Comparison of ENCODE assay signal across 10 mouse cellular contexts in the genomic region with DNA sequence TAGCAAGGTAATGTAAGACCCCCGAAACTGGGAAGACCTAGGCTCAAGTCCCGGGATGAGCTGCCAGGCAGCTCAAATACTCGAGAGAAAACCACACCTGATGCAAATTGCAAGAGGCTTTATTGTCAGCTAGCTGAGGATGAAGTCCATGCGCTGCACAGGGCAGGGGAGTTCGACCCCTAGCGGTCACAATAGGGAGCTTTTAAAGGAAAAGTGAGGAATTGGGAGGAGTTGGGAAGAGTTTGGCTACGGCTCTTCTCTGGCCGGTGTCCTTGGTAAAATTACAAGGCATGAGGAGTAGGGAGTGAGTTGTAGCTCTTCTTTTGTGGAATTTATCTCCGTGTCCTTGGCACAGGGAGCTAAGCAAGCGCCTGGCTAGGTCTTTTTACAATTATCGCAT. TPM values are rescaled to one million over a fixed set of nuclear protein-coding genes. Genes with fewer than 3 reads are reported as not detected.
DNase-seq lines count a peak whose midpoint lies in the region; ATAC-seq and TF ChIP-seq lines count a peak whose summit lies in the region.
"Had no signal": no experiment of that assay in that cellular context is flagged by ENCODE, and none has a peak within 500 bp of the region (broad histone marks: within the 10 kb centered on the region; RNA-seq: fewer than 3 reads in every experiment).

No protein-coding gene starts in this region.

- WGBS in midbrain, postnatal 0 days, result 50% methylated on average over 11 of the region's 11 CpGs
- WGBS in midbrain, embryonic 11.5 days, result 44% methylated on average over 11 of the region's 11 CpGs
- WGBS in stomach, postnatal 0 days, result 44% methylated on average over 11 of the region's 11 CpGs

- DNase-seq in cerebellum, postnatal 14 days, result peak; percentile 25 to 49
- no peak for DNase-seq in cerebellum, adult 9-10 months
- DNase-seq in midbrain, postnatal 0 days (ENCODE audit: low spot score), result no peak
- DNase-seq in midbrain, embryonic 11.5 days (ENCODE audit: low spot score, missing footprints), result no peak
- peak; percentile 9 to 11 for DNase-seq in heart, postnatal 36 days
- no peak for DNase-seq in stomach, postnatal 0 days (ENCODE audit: low spot score)
- DNase-seq in spleen, postnatal 14 days (ENCODE audit: low spot score in 2 of 2), result no peak
- DNase-seq in layer of hippocampus, adult 9-10 months (ENCODE audit: low spot score), result no peak

- no peak overlapping the region for H3K4me2 ChIP-seq in midbrain, postnatal 0 days (ENCODE audit: low read depth, low read length, poor library complexity, severe bottlenecking)
- H3K4me2 ChIP-seq in midbrain, embryonic 11.5 days, result no peak overlapping the region
- H3K4me2 ChIP-seq in stomach, postnatal 0 days (replicated peaks; ENCODE audit: low read depth), result no peak overlapping the region

- no peaks in the 10 kb centered on the region for H3K36me3 ChIP-seq in midbrain, postnatal 0 days (ENCODE audit: insufficient read depth, low read length)
- no peaks in the 10 kb centered on the region for H3K36me3 ChIP-seq in midbrain, embryonic 11.5 days (ENCODE audit: control insufficient read depth, insufficient read depth, low read length)
- no peaks in the 10 kb centered on the region for H3K36me3 ChIP-seq in stomach, postnatal 0 days (ENCODE audit: control insufficient read depth, insufficient read depth, low read length)

- peak; percentile 62 for TF ChIP-seq CTCF in midbrain, postnatal 0 days (IDR thresholded peaks at IDR 0.05)
- peak; percentile 66 for TF ChIP-seq CTCF in stomach, postnatal 0 days (IDR thresholded peaks at IDR 0.05; ENCODE audit: low read depth)

- H3K4me3 ChIP-seq in midbrain, postnatal 0 days (ENCODE audit: low read depth, low read length), result no peak overlapping the region
- no peak overlapping the region for H3K4me3 ChIP-seq in midbrain, embryonic 11.5 days (ENCODE audit: low read depth, low read length)
- no peak overlapping the region for H3K4me3 ChIP-seq in stomach, postnatal 0 days (ENCODE audit: low read depth, low read length)

- H3K4me1 ChIP-seq in midbrain, postnatal 0 days (ENCODE audit: insufficient read depth, low read length), result no peaks in the 10 kb centered on the region
- H3K4me1 ChIP-seq in midbrain, embryonic 11.5 days (ENCODE audit: control insufficient read depth, insufficient read depth, low read length), result no peaks in the 10 kb centered on the region
- H3K4me1 ChIP-seq in stomach, postnatal 0 days (replicated peaks; ENCODE audit: control insufficient read depth, insufficient read depth), result no peaks in the 10 kb centered on the region

- TF ChIP-seq EP300 in stomach, postnatal 0 days (optimal IDR thresholded peaks at IDR 0.05), result no peak

- intact Hi-C loops in heart, postnatal 36 days (cut with DNase I), result loop anchor here (5.0 kb wide), 1 partner anchor 52 kb away; no protein-coding TSS in a partner anchor

- H3K9ac ChIP-seq in midbrain, postnatal 0 days (replicated peaks; ENCODE audit: low read length, poor library complexity, severe bottlenecking), result no peak overlapping the region
- no peak overlapping the region for H3K9ac ChIP-seq in midbrain, embryonic 11.5 days (ENCODE audit: low read length)
- H3K9ac ChIP-seq in stomach, postnatal 0 days (ENCODE audit: low read length), result no peak overlapping the region

- no peak overlapping the region for H3K27ac ChIP-seq in midbrain, postnatal 0 days (ENCODE audit: low read depth, low read length)
- no peak overlapping the region for H3K27ac ChIP-seq in midbrain, embryonic 11.5 days (ENCODE audit: low read depth, low read length)
- H3K27ac ChIP-seq in stomach, postnatal 0 days (replicated peaks), result no peak overlapping the region

- no peak for ATAC-seq in midbrain, postnatal 0 days (ENCODE audit: low FRiP score)
- ATAC-seq in midbrain, embryonic 11.5 days (ENCODE audit: low FRiP score), result no peak
- ATAC-seq in stomach, postnatal 0 days (ENCODE audit: low FRiP score, low TSS enrichment), result no peak

- no peaks in the 10 kb centered on the region for H3K27me3 ChIP-seq in midbrain, postnatal 0 days (ENCODE audit: insufficient read depth, low read length)
- no peaks in the 10 kb centered on the region for H3K27me3 ChIP-seq in midbrain, embryonic 11.5 days (ENCODE audit: control insufficient read depth, insufficient read depth, low read length)
- no peaks in the 10 kb centered on the region for H3K27me3 ChIP-seq in stomach, postnatal 0 days (ENCODE audit: control insufficient read depth, insufficient read depth, low read length)

- no peaks in the 10 kb centered on the region for H3K9me3 ChIP-seq in midbrain, postnatal 0 days (ENCODE audit: low read length)
- no peaks in the 10 kb centered on the region for H3K9me3 ChIP-seq in midbrain, embryonic 11.5 days (ENCODE audit: control insufficient read depth, low read length)
- H3K9me3 ChIP-seq in stomach, postnatal 0 days (ENCODE audit: control insufficient read depth, low read length), result no peaks in the 10 kb centered on the region

RNA-seq across cellular contexts. Expression of gene Fbxo27, which starts 16.9 kb away (rescaled TPM):
- 7.4 and 8.2 TPM in 2 replicates for total RNA-seq in midbrain, postnatal 0 days (2014; rRNA removed)
- 10.4 and 12.2 TPM in 2 replicates for polyA plus RNA-seq in midbrain, postnatal 0 days (2015; fragmentation: Nextera tagmentation; extraction: Ambion mirVana)
- 3.8 TPM in 2 replicates for polyA plus RNA-seq in midbrain, embryonic 11.5 days (2014; fragmentation: Nextera tagmentation; extraction: Ambion mirVana)
- total RNA-seq in heart, postnatal 36 days (2021), result under 1 TPM in 1 of 2 experiments, not detected in 1; 0.22 TPM
- polyA plus RNA-seq in stomach, postnatal 0 days (2015; fragmentation: Nextera tagmentation; extraction: Ambion mirVana), result 1.7 and 2.4 TPM in 2 replicates
- total RNA-seq: neutrophil, adult 5-6 weeks had no signal

RNA-seq across cellular contexts. Expression of gene Fbxo17, which starts 40.9 kb away (rescaled TPM):
- 1.7 and 2.8 TPM in 2 replicates for total RNA-seq in midbrain, postnatal 0 days (2014; rRNA removed)
- 5.5 and 6.1 TPM in 2 replicates for polyA plus RNA-seq in midbrain, postnatal 0 days (2015; fragmentation: Nextera tagmentation; extraction: Ambion mirVana)
- 5.8 and 6.0 TPM in 2 replicates for polyA plus RNA-seq in midbrain, embryonic 11.5 days (2014; fragmentation: Nextera tagmentation; extraction: Ambion mirVana)
- under 1 TPM; 0.46 to 0.53 TPM for total RNA-seq in heart, postnatal 36 days (2021)
- 5.6 and 6.1 TPM in 2 replicates for polyA plus RNA-seq in stomach, postnatal 0 days (2015; fragmentation: Nextera tagmentation; extraction: Ambion mirVana)

RNA-seq across cellular contexts. Expression of gene Acp7, which starts 44.6 kb away (rescaled TPM):
- 1.3 and 2.6 TPM in 2 replicates for total RNA-seq in midbrain, postnatal 0 days (2014; rRNA removed)
- polyA plus RNA-seq in midbrain, postnatal 0 days (2015; fragmentation: Nextera tagmentation; extraction: Ambion mirVana), result 0.22 and 0.55 TPM in 2 replicates
- not detected in 2 replicates for polyA plus RNA-seq in midbrain, embryonic 11.5 days (2014; fragmentation: Nextera tagmentation; extraction: Ambion mirVana)
- not detected for total RNA-seq in heart, postnatal 36 days (2021)
- polyA plus RNA-seq in stomach, postnatal 0 days (2015; fragmentation: Nextera tagmentation; extraction: Ambion mirVana), result 10.9 and 12.4 TPM in 2 replicates
- total RNA-seq: neutrophil, adult 5-6 weeks had no signal
- polyA plus RNA-seq: heart, embryonic 14.5 days had no signal

Comparison
In these comparisons a context has a peak if more than half of its experiments do, and no peak if none do; other contexts are left out.
1. DNase-seq: peak in cerebellum, postnatal 14 days (2 of 2) and heart, postnatal 36 days (2 of 2); none in cerebellum, adult 9-10 months (single experiment), midbrain, postnatal 0 days (single experiment), midbrain, embryonic 11.5 days (single experiment), stomach, postnatal 0 days (single experiment), spleen, postnatal 14 days (0 of 2) and layer of hippocampus, adult 9-10 months (single experiment).